Mouse (Mus musculus) midbrain, embryonic 16.5 days (tissue): ENCODE measurements around the gene Hsd17b7. TPM values are rescaled to one million over a fixed set of nuclear protein-coding genes. Genes with fewer than 3 reads are reported as not detected.

Source experiments
- ATAC-seq: fragments of 200-750 bp; cut with Nextera tagmentation; 2 replicates; pipeline ENCODE4 v1.8.0; 2017; ENCODE audit warnings: moderate TSS enrichment
- H3K27ac ChIP-seq: fragments of 300-500 bp; sonication (generic); 2 replicates; pipeline ENCODE4 v1.5.1; 2014; ENCODE audit warnings: mild to moderate bottlenecking, low read length, mixed read lengths
- H3K27me3 ChIP-seq: fragments of 300-500 bp; sonication (generic); 2 replicates; pipeline ENCODE4 v1.6.1; 2014; ENCODE audit warnings: low read depth, low read length, mixed read lengths; ENCODE audit not compliant: control insufficient read depth, insufficient read depth
- H3K36me3 ChIP-seq: fragments of 300-500 bp; sonication (generic); 2 replicates; pipeline ENCODE4 v1.6.1; 2014; ENCODE audit warnings: mild to moderate bottlenecking, low read length, moderate library complexity, mixed read lengths; ENCODE audit not compliant: control insufficient read depth, insufficient read depth
- H3K4me1 ChIP-seq: fragments of 300-500 bp; sonication (generic); 2 replicates; pipeline ENCODE4 v1.6.1; 2014; ENCODE audit warnings: mild to moderate bottlenecking, low read length, mixed read lengths; ENCODE audit not compliant: control insufficient read depth, insufficient read depth
- H3K4me2 ChIP-seq: fragments of 300-500 bp; sonication (generic); 2 replicates; pipeline ENCODE4 v1.6.1; 2014; ENCODE audit warnings: mild to moderate bottlenecking, low read length, mixed read lengths
- H3K4me3 ChIP-seq: fragments of 300-500 bp; sonication (generic); 2 replicates; pipeline ENCODE4 v1.5.1; 2014; ENCODE audit warnings: low read depth, mild to moderate bottlenecking, low read length, moderate library complexity, mixed read lengths
- H3K9ac ChIP-seq: fragments of 300-500 bp; sonication (generic); 2 replicates; pipeline ENCODE4 v1.6.1; 2014; ENCODE audit warnings: low read depth, low read length, mixed read lengths
- H3K9me3 ChIP-seq: fragments of 300-500 bp; sonication (generic); replicated peaks from 2 replicates; pipeline ENCODE4 v1.6.1; 2014; ENCODE audit warnings: mild to moderate bottlenecking, low read length, mixed read lengths; ENCODE audit not compliant: control insufficient read depth, poor library complexity, severe bottlenecking
- WGBS: fragments of 180-500 bp; shearing (Covaris S2); extraction: QIAGEN DNeasy Blood & Tissue Kit; methylation state at CpG from one replicate; pipeline ENCODE4 v1.1.7; 2014; 5-methylcytosine and 5-hydroxymethylcytosine counted together
- polyA plus RNA-seq: library from polyadenylated mRNA; unstranded; fragments of >200 nt; fragmentation: Nextera tagmentation; extraction: Ambion mirVana; gene quantifications from 2 replicates; pipeline ENCODE4 v1.2.1, GENCODE M21; 2015

Gene Hsd17b7
- polyA plus RNA-seq, 1 experiment from 2014 or later, result 26.6 TPM

GRCm38 (mm10) chr1:169911526-169911925, 57.5 kb downstream of the Hsd17b7 start:
- WGBS, result 84% methylated on average over 6 of the region's 6 CpGs
- Histone ChIP-seq H3K4me1 (no peaks in the 10 kb centered on the region), H3K4me3 (no peak overlapping the region), H3K27ac (no peak overlapping the region), H3K27me3 (no peaks in the 10 kb centered on the region), H3K4me2 (no peak overlapping the region), H3K36me3 (no peaks in the 10 kb centered on the region), H3K9ac (no peak overlapping the region), H3K9me3 (no peaks in the 10 kb centered on the region)
- no peak for ATAC-seq

- ATAC-seq, result no peak
- 85% methylated on average over 7 of the region's 7 CpGs for WGBS
- Histone ChIP-seq H3K4me3 (no peak overlapping the region), H3K4me2 (no peak overlapping the region), H3K9me3 (no peaks in the 10 kb centered on the region), H3K27me3 (no peaks in the 10 kb centered on the region), H3K27ac (no peak overlapping the region), H3K9ac (no peak overlapping the region), H3K36me3 (no peaks in the 10 kb centered on the region), H3K4me1 (no peaks in the 10 kb centered on the region)
Observed at GRCm38 (mm10) chr1:169910751-169911150, 58.3 kb downstream of the Hsd17b7 start.

GRCm38 (mm10) chr1:169909659-169910058, 59.4 kb downstream of the Hsd17b7 start:
- Histone ChIP-seq H3K4me1 (no peaks in the 10 kb centered on the region), H3K36me3 (no peaks in the 10 kb centered on the region), H3K4me2 (no peak overlapping the region), H3K9me3 (no peaks in the 10 kb centered on the region), H3K9ac (no peak overlapping the region), H3K4me3 (no peak overlapping the region), H3K27ac (no peak overlapping the region), H3K27me3 (no peaks in the 10 kb centered on the region)
- no peak for ATAC-seq
- 95% methylated on average over 6 of the region's 6 CpGs for WGBS

- H3K4me1 ChIP-seq, result no peaks in the 10 kb centered on the region
- 79% methylated on average over 5 of the region's 5 CpGs for WGBS
- no peak for ATAC-seq
- H3K9ac ChIP-seq, result no peak overlapping the region
- no peaks in the 10 kb centered on the region for H3K9me3 ChIP-seq
- H3K36me3 ChIP-seq, result no peaks in the 10 kb centered on the region
- H3K4me3 ChIP-seq, result no peak overlapping the region
- H3K4me2 ChIP-seq, result no peak overlapping the region
- no peak overlapping the region for H3K27ac ChIP-seq
- H3K27me3 ChIP-seq, result no peaks in the 10 kb centered on the region
Observed at GRCm38 (mm10) chr1:169909163-169909562, 59.9 kb downstream of the Hsd17b7 start.

- Histone ChIP-seq H3K4me1 (no peaks in the 10 kb centered on the region), H3K27ac (no peak overlapping the region), H3K36me3 (no peaks in the 10 kb centered on the region), H3K4me3 (no peak overlapping the region), H3K27me3 (no peaks in the 10 kb centered on the region), H3K4me2 (no peak overlapping the region), H3K9me3 (no peaks in the 10 kb centered on the region), H3K9ac (no peak overlapping the region)
- ATAC-seq, result no peak
- 84% methylated on average over 3 of the region's 3 CpGs for WGBS
Observed at GRCm38 (mm10) chr1:169900771-169901336, 68.2 kb downstream of the Hsd17b7 start.

Other genes with a start within 250 kb of the Hsd17b7 start
- 53.6 and 66.9 TPM in 2 replicates for gene Rgs4, start 221.6 kb downstream of the Hsd17b7 start, polyA plus RNA-seq
- 3.7 and 5.7 TPM in 2 replicates for gene Ccdc190, start 40.6 kb downstream of the Hsd17b7 start, polyA plus RNA-seq
- gene Ddr2, start 141.5 kb upstream of the Hsd17b7 start, polyA plus RNA-seq, result 7.0 and 7.9 TPM in 2 replicates
- 63.6 and 65.6 TPM in 2 replicates for gene Uap1, start 205.7 kb upstream of the Hsd17b7 start, polyA plus RNA-seq
- gene Uhmk1, start 246.2 kb upstream of the Hsd17b7 start, polyA plus RNA-seq, result 9.6 and 9.7 TPM in 2 replicates